Mouse (Mus musculus) inflammation-experienced regulatory T-cells, adult 16 weeks (primary cell): ENCODE data around the gene Glrx5. TPM values are rescaled to one million over a fixed set of nuclear protein-coding genes. Genes with fewer than 3 reads are reported as not detected.

Experiments used
- polyA plus RNA-seq: library from polyadenylated mRNA; unstranded; fragments of 100-300 nt; shearing (Covaris generic); gene quantifications from one replicate; pipeline ENCODE4 v1.2.1, GENCODE M21; 2017

Gene Glrx5
- 11.0 TPM for polyA plus RNA-seq

GRCm38 (mm10) chr12:105032147-105032831, at the start of gene Glrx5:
Gene Glrx5 (plus strand): TSS chr12:105032688.

GRCm38 (mm10) chr12:105009370-105010212, 22.9 kb upstream of the Glrx5 start, which contains the start of gene Syne3:
Gene Syne3 (minus strand): TSS chr12:105009809.

Other genes starting within 250 kb of the Glrx5 start
- gene Clmn, start 167.6 kb upstream of the Glrx5 start, polyA plus RNA-seq, result not detected
- 6.5 TPM for gene Syne3, start 22.9 kb upstream of the Glrx5 start, polyA plus RNA-seq
- not detected for gene Tcl1b2, start 113.3 kb downstream of the Glrx5 start, polyA plus RNA-seq
- not detected for gene Tcl1b1, start 127.0 kb downstream of the Glrx5 start, polyA plus RNA-seq
- gene Tcl1b5, start 143.7 kb downstream of the Glrx5 start, polyA plus RNA-seq, result not detected
- not detected for gene Tcl1b3, start 158.4 kb downstream of the Glrx5 start, polyA plus RNA-seq
- gene Tcl1b4, start 169.3 kb downstream of the Glrx5 start, polyA plus RNA-seq, result not detected
- not detected for gene Tcl1, start 190.1 kb downstream of the Glrx5 start, polyA plus RNA-seq